Mouse (Mus musculus) liver, embryonic 14.5 days (tissue): Measurements from ENCODE around the gene Slc43a2. TPM values are rescaled to one million over a fixed set of nuclear protein-coding genes. Genes with fewer than 3 reads are reported as not detected.
A peak's percentile ranks its signal among the peaks of the same experiment; 100 is the strongest.

Experiments
- ATAC-seq: fragments of 200-750 bp; cut with Nextera tagmentation; 2 replicates; pipeline ENCODE4 v1.8.0; 2017; ENCODE audit warnings: moderate number of reproducible peaks, mild to moderate bottlenecking, moderate library complexity; ENCODE audit not compliant: insufficient read depth
- DNase-seq, 3 experiments: peaks; one replicate each; pipeline ENCODE4 v3.0.0-alpha.2; 2012 to 2013; ENCODE audit warnings: low read depth in 3 of 3, low spot score in 3 of 3
- H3K27ac ChIP-seq: fragments of 300-500 bp; sonication (generic); 2 replicates; pipeline ENCODE4 v1.5.1; 2014; ENCODE audit warnings: moderate library complexity, mild to moderate bottlenecking, control low read depth, inconsistent platforms
- H3K27me3 ChIP-seq: fragments of 300-500 bp; sonication (generic); 2 replicates; pipeline ENCODE4 v1.6.1; 2014; ENCODE audit warnings: mild to moderate bottlenecking, low read length, moderate library complexity; ENCODE audit not compliant: control insufficient read depth, insufficient read depth
- H3K36me3 ChIP-seq: fragments of 300-500 bp; sonication (generic); replicated peaks from 2 replicates; pipeline ENCODE4 v1.6.1; 2014; ENCODE audit warnings: low read depth; ENCODE audit not compliant: control insufficient read depth, insufficient read depth
- H3K4me1 ChIP-seq, 2 experiments: fragments of 200-500 bp in 1 of 2; fragments of 300-500 bp in 1 of 2; sonication (generic) in 1 of 2; replicated peaks; 2 replicates each; pipeline ENCODE4 v1.6.1; 2012 to 2014; ENCODE audit warnings: antibody characterized with exemption in 1 of 2, inconsistent platforms in 1 of 2, low read length in 1 of 2; ENCODE audit not compliant: control insufficient read depth in 2 of 2, insufficient read depth in 2 of 2
- H3K4me2 ChIP-seq: fragments of 300-500 bp; sonication (generic); 2 replicates; pipeline ENCODE4 v1.6.1; 2014; ENCODE audit warnings: low read depth, mild to moderate bottlenecking, control low read depth, moderate library complexity
- H3K4me3 ChIP-seq, 2 experiments: fragments of 200-500 bp in 1 of 2; fragments of 300-500 bp in 1 of 2; sonication (generic) in 1 of 2; 2 replicates each; pipeline ENCODE4 v1.5.1; 2012 to 2014; ENCODE audit warnings: low read depth in 2 of 2, low read length in 2 of 2, mild to moderate bottlenecking in 2 of 2, control low read depth in 1 of 2, inconsistent platforms in 1 of 2, moderate library complexity in 1 of 2; ENCODE audit not compliant: insufficient read depth in 1 of 2
- H3K9ac ChIP-seq: fragments of 300-500 bp; sonication (generic); replicated peaks from 2 replicates; pipeline ENCODE4 v1.6.1; 2014; ENCODE audit warnings: mild to moderate bottlenecking, control low read depth, moderate library complexity
- H3K9me3 ChIP-seq: fragments of 300-500 bp; sonication (generic); 2 replicates; pipeline ENCODE4 v1.6.1; 2016; ENCODE audit warnings: low read length, mixed read lengths; ENCODE audit not compliant: control insufficient read depth
- CTCF ChIP-seq: IDR thresholded peaks from 2 replicates; pipeline ENCODE4 v1.5.1; 2016; ENCODE audit warnings: antibody characterized with exemption, low read depth, control low read depth
- EP300 ChIP-seq: IDR thresholded peaks from 2 replicates; pipeline ENCODE4 v1.6.1; 2016; ENCODE audit warnings: antibody characterized with exemption, low read depth
- whole genome bisulfite sequencing: fragments of 180-500 bp; shearing (Covaris S2); extraction: QIAGEN DNeasy Blood & Tissue Kit; methylation state at CpG from one replicate; pipeline ENCODE4 v1.1.7; 2014; ENCODE audit not compliant: insufficient replicate concordance; 5-methylcytosine and 5-hydroxymethylcytosine counted together
- polyA plus RNA-seq, 2 experiments: library from polyadenylated mRNA; depleted of rRNA in 1 of 2; stranded (reverse) in 1 of 2; unstranded in 1 of 2; fragments of >200 nt; fragmentation: Nextera tagmentation in 1 of 2; extraction: Ambion mirVana in 1 of 2; gene quantifications; 2 replicates each; pipeline versions ENCODE4 v1.2.1 to v1.2.3; 2012 to 2014

The Slc43a2 gene
- polyA plus RNA-seq, 2 experiments = 2.4 to 2.7 TPM

- H3K9ac ChIP-seq = no peak overlapping the region
These were observed 9.5 kb downstream of the Slc43a2 start for GRCm38 (mm10) chr11:75540710-75541581.

GRCm38 (mm10) chr11:75544713-75545112, 13.2 kb downstream of the Slc43a2 start:
- no peak overlapping the region for H3K27ac ChIP-seq
- TF ChIP-seq EP300 = no peak
- TF ChIP-seq CTCF = no peak
- H3K4me3 ChIP-seq = no peak overlapping the region
- no peak for ATAC-seq
- H3K9me3 ChIP-seq = no peaks in the 10 kb centered on the region
- H3K4me1 ChIP-seq = peaks cover 17 to 31% of the 10 kb centered on the region in 2 experiments
- no peak for DNase-seq
- no peak overlapping the region for H3K9ac ChIP-seq
- no peak overlapping the region for H3K4me2 ChIP-seq
- H3K36me3 ChIP-seq = no peaks in the 10 kb centered on the region
- H3K27me3 ChIP-seq = no peaks in the 10 kb centered on the region
- WGBS = 80% methylated on average over 9 of the region's 9 CpGs

More at GRCm38 (mm10) chr11:75540710-75541581, 9.5 kb downstream of the Slc43a2 start:
- Histone ChIP-seq H3K9me3 (no peaks in the 10 kb centered on the region), H3K27ac (no peak overlapping the region), H3K4me2 (no peak overlapping the region), H3K36me3 (no peaks in the 10 kb centered on the region), H3K27me3 (no peaks in the 10 kb centered on the region), H3K4me1 (peaks cover 9 to 22% of the 10 kb centered on the region in 2 experiments), H3K4me3 (no peak overlapping the region)
- no peak for DNase-seq
- WGBS = 40% methylated on average over 19 of the region's 19 CpGs
- TF ChIP-seq EP300 (no peak), CTCF (no peak)
- no peak for ATAC-seq

- H3K9ac ChIP-seq = peak overlapping the region; percentile 27; the same call in 1 of the 2 replicates
- 33% methylated on average over 4 of the region's 4 CpGs for WGBS
- H3K36me3 ChIP-seq = no peaks in the 10 kb centered on the region
- TF ChIP-seq EP300 (no peak), CTCF (no peak)
- H3K27me3 ChIP-seq = no peaks in the 10 kb centered on the region
- H3K4me2 ChIP-seq = peak overlapping the region; percentile 54
- ATAC-seq (peak; percentile 77), DNase-seq (peak in 1 of 3 experiments; percentile 51)
- H3K4me3 ChIP-seq = no peak overlapping the region
- no peak overlapping the region for H3K27ac ChIP-seq
- H3K9me3 ChIP-seq = no peaks in the 10 kb centered on the region
- peaks cover 17 to 32% of the 10 kb centered on the region in 2 experiments for H3K4me1 ChIP-seq
These were observed 14.6 kb downstream of the Slc43a2 start for GRCm38 (mm10) chr11:75546057-75546456.

GRCm38 (mm10) chr11:75549658-75550111, 18.2 kb downstream of the Slc43a2 start:
- no peak overlapping the region for H3K9ac ChIP-seq
- H3K9me3 ChIP-seq = no peaks in the 10 kb centered on the region
- no peak for TF ChIP-seq EP300
- TF ChIP-seq CTCF = no peak
- no peaks in the 10 kb centered on the region for H3K36me3 ChIP-seq
- H3K27ac ChIP-seq = no peak overlapping the region
- 57% methylated on average over 5 of the region's 5 CpGs for WGBS
- H3K4me3 ChIP-seq = no peak overlapping the region
- peaks cover 15 to 27% of the 10 kb centered on the region in 2 experiments for H3K4me1 ChIP-seq
- H3K4me2 ChIP-seq = no peak overlapping the region
- H3K27me3 ChIP-seq = no peaks in the 10 kb centered on the region
- ATAC-seq (peak; percentile 16; the same call in 1 of the 2 replicates), DNase-seq (no peak)

- 70% methylated on average over 12 of the region's 12 CpGs for WGBS
- H3K9ac ChIP-seq = no peak overlapping the region
- no peaks in the 10 kb centered on the region for H3K9me3 ChIP-seq
- H3K4me2 ChIP-seq = no peak overlapping the region
- DNase-seq (no peak), ATAC-seq (no peak)
- TF ChIP-seq EP300 = no peak
- TF ChIP-seq CTCF = no peak
- no peak overlapping the region for H3K27ac ChIP-seq
- no peaks in the 10 kb centered on the region for H3K36me3 ChIP-seq
- no peak overlapping the region for H3K4me3 ChIP-seq
- no peaks in the 10 kb centered on the region for H3K27me3 ChIP-seq
- H3K4me1 ChIP-seq = peaks cover 14 to 25% of the 10 kb centered on the region in 2 experiments
These were observed 18.9 kb downstream of the Slc43a2 start for GRCm38 (mm10) chr11:75550200-75550946.
